Mouse (Mus musculus) limb, embryonic 13.5 days (tissue): ENCODE data around the gene Gpx2. TPM values are rescaled to one million over a fixed set of nuclear protein-coding genes. Genes with fewer than 3 reads are reported as not detected.
A peak's percentile ranks its signal among the peaks of the same experiment; 100 is the strongest.

Source experiments
- ATAC-seq: fragments of 200-750 bp; cut with Nextera tagmentation; 2 replicates; pipeline ENCODE4 v1.8.0; 2017; ENCODE audit warnings: low read depth, moderate number of reproducible peaks, moderate TSS enrichment; ENCODE audit not compliant: low FRiP score
- H3K27ac ChIP-seq: fragments of 300-500 bp; sonication (generic); 2 replicates; pipeline ENCODE4 v1.5.1; 2015; ENCODE audit warnings: inconsistent platforms, mild to moderate bottlenecking, moderate library complexity
- H3K27me3 ChIP-seq: fragments of 300-500 bp; sonication (generic); 2 replicates; pipeline ENCODE4 v1.6.1; 2015; ENCODE audit warnings: mild to moderate bottlenecking, inconsistent platforms
- H3K36me3 ChIP-seq: fragments of 300-500 bp; sonication (generic); 2 replicates; pipeline ENCODE4 v1.6.1; 2015; ENCODE audit warnings: inconsistent platforms, mild to moderate bottlenecking, moderate library complexity
- H3K4me1 ChIP-seq: fragments of 300-500 bp; sonication (generic); 2 replicates; pipeline ENCODE4 v1.6.1; 2015; ENCODE audit warnings: inconsistent platforms
- H3K4me2 ChIP-seq: fragments of 300-500 bp; sonication (generic); replicated peaks from 2 replicates; pipeline ENCODE4 v1.6.1; 2015; ENCODE audit warnings: inconsistent platforms, mild to moderate bottlenecking, moderate library complexity
- H3K4me3 ChIP-seq: fragments of 300-500 bp; sonication (generic); 2 replicates; pipeline ENCODE4 v1.5.1; 2015; ENCODE audit warnings: moderate library complexity, mild to moderate bottlenecking, inconsistent platforms
- H3K9ac ChIP-seq: fragments of 300-500 bp; sonication (generic); 2 replicates; pipeline ENCODE4 v1.6.1; 2015; ENCODE audit warnings: mild to moderate bottlenecking, inconsistent platforms
- H3K9me3 ChIP-seq: fragments of 300-500 bp; sonication (generic); 2 replicates; pipeline ENCODE4 v1.6.1; 2016; ENCODE audit warnings: inconsistent platforms
- WGBS: fragments of 180-500 bp; shearing (Covaris S2); methylation state at CpG from one replicate; pipeline ENCODE4 v1.1.7; 2015; 5-methylcytosine and 5-hydroxymethylcytosine counted together
- polyA plus RNA-seq: library from polyadenylated mRNA; unstranded; fragments of >200 nt; fragmentation: Nextera tagmentation; extraction: Ambion mirVana; gene quantifications from 2 replicates; pipeline ENCODE4 v1.2.1, GENCODE M21; 2015

Gpx2 gene
- 0.31 TPM in 1 of 2 replicates, not detected in the other for polyA plus RNA-seq

DNA sequence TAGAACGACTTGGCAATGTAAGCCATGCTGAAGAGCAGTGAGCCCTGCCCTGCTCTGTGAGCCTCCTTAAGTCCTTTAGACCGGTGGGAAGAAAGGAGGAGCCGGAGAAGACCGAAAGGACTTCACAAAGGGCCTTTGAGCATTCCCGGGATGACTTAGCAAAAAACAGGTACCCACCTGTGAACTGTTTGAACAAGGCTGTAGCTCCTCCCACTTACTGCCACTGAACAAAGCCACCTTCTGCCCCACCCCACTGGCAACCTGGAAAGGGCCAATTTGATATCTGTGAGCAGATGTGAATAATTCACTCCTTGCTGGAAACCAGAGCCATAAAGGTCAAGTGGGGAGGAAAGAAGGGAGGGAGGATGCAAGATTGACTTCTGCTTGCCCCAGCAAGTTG is at the start of gene Gpx2:
TSS of gene Gpx2 (minus strand) at position 205 of the 400 bp plus-strand sequence.
- H3K4me1 ChIP-seq: peaks cover 7% of the 10 kb centered on the region; the same call in 1 of the 2 replicates
- no peak within 1 kb of the TSS for H3K4me2 ChIP-seq
- H3K4me3 ChIP-seq: no peak within 1 kb of the TSS
- H3K36me3 ChIP-seq: 0 out of 2 replicates have a peak, but pooled peaks cover 3% of the 10 kb centered on the region
- H3K27ac ChIP-seq: no peak within 1 kb of the TSS
- WGBS: 81% methylated on average over 5 of the region's 5 CpGs
- H3K27me3 ChIP-seq: no peaks in the 10 kb centered on the region
- H3K9me3 ChIP-seq: no peaks in the 10 kb centered on the region
- no peak within 1 kb of the TSS for H3K9ac ChIP-seq
- ATAC-seq: no peak

DNA sequence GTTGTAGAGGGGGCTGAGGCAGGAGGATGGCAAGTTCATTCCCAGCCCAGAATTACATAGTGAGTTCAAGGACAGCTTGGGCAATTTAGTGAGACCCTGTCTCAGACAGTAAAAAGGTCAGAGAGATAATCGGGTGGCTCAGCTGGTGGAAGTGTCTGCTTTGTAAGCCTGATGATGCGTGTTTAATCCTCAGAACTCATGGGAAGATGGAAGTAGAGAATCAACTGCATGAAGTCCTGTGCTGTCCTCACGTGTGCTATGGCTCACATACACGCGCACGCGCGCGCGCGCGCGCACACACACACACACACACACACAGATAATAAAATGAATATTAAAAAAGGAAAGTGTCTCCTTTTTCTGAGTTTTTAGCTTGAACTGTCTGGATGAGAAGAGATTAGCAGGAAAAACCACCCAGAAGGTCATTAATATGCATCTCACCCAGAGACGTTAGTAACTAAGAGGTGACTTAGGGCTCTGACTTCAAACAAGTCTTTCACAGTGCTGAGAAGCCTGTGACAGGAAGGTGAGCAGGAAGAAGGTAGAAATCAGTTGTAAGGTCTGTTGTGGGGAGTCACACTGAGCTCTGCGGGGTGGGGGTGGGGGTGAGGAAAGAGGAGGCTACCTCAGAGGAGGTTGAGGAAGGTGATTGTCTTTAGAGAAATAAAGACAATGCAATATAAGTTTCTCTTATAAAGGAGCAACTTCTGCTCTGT is 49.1 kb upstream of the Gpx2 start:
- Histone ChIP-seq H3K4me1 (no peaks in the 10 kb centered on the region), H3K9me3 (no peaks in the 10 kb centered on the region), H3K9ac (no peak overlapping the region), H3K27ac (no peak overlapping the region), H3K4me2 (no peak overlapping the region), H3K27me3 (no peaks in the 10 kb centered on the region), H3K4me3 (no peak overlapping the region), H3K36me3 (peaks cover 6% of the 10 kb centered on the region; the same call in 1 of the 2 replicates)
- ATAC-seq: no peak
- 89% methylated on average over 15 of the region's 15 CpGs for WGBS

DNA sequence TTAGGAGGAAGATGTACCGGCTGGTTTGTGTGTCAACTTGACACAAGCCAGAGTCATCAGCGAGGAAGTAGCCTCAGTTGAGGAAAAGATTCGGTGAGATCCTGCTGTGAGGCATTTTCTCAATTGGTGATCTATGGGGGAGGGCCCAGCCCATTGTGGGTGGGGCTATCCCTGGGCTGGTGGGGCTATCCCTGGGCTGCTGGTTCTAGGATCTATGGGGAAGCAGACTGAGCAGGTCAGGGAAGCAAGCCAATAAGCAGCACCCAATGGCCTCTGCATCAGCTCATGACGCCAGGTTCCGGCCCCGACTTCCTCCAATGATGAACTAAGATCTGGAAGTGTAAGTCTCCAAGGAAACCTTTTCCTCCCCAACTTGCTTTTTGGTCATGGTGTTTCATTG is 44.7 kb upstream of the Gpx2 start:
- Histone ChIP-seq H3K4me2 (no peak overlapping the region), H3K4me1 (peaks cover 12% of the 10 kb centered on the region), H3K4me3 (no peak overlapping the region), H3K27me3 (no peaks in the 10 kb centered on the region), H3K9me3 (no peaks in the 10 kb centered on the region), H3K27ac (no peak overlapping the region), H3K9ac (no peak overlapping the region), H3K36me3 (peaks cover 6% of the 10 kb centered on the region; the same call in 1 of the 2 replicates)
- WGBS: 72% methylated on average over 6 of the region's 6 CpGs
- ATAC-seq: no peak

DNA sequence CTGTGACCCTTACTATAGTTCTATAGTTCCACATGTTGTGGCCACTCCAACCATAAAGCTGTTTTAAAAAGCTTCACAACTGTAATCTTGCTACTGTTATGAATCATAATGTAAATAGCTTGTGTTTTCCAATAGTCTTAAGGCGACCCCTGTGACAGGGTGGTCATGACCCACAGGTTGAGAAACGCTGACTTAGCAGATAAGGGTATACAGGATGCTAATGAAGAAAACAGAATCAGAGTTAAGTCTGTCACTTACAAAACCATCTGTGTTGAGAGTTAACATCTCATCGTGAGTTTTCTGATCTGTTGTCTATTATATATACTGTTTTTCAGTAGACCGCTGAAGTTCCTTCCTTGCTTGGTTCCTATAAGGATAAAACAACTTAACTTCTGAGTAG is 43.9 kb upstream of the Gpx2 start:
- ATAC-seq: no peak
- 91% methylated on average over 4 of the region's 4 CpGs for WGBS
- Histone ChIP-seq H3K27me3 (no peaks in the 10 kb centered on the region), H3K9me3 (no peaks in the 10 kb centered on the region), H3K27ac (no peak overlapping the region), H3K4me3 (no peak overlapping the region), H3K4me1 (peaks cover 12% of the 10 kb centered on the region), H3K36me3 (peaks cover 6% of the 10 kb centered on the region; the same call in 1 of the 2 replicates), H3K4me2 (no peak overlapping the region), H3K9ac (no peak overlapping the region)

GRCm38 (mm10) chr12:76837844-76838650 is 42.7 kb upstream of the Gpx2 start:
- WGBS: 12% methylated on average over 21 of the region's 21 CpGs
- Histone ChIP-seq H3K9me3 (no peaks in the 10 kb centered on the region), H3K27me3 (no peaks in the 10 kb centered on the region), H3K9ac (peak overlapping the region; percentile 82), H3K4me1 (peaks cover 12% of the 10 kb centered on the region), H3K4me2 (peak overlapping the region; percentile 76), H3K4me3 (peak overlapping the region; percentile 72), H3K27ac (peak overlapping the region; percentile 72; the same call in 1 of the 2 replicates), H3K36me3 (peaks cover 6% of the 10 kb centered on the region; the same call in 1 of the 2 replicates)
- no peak for ATAC-seq

DNA sequence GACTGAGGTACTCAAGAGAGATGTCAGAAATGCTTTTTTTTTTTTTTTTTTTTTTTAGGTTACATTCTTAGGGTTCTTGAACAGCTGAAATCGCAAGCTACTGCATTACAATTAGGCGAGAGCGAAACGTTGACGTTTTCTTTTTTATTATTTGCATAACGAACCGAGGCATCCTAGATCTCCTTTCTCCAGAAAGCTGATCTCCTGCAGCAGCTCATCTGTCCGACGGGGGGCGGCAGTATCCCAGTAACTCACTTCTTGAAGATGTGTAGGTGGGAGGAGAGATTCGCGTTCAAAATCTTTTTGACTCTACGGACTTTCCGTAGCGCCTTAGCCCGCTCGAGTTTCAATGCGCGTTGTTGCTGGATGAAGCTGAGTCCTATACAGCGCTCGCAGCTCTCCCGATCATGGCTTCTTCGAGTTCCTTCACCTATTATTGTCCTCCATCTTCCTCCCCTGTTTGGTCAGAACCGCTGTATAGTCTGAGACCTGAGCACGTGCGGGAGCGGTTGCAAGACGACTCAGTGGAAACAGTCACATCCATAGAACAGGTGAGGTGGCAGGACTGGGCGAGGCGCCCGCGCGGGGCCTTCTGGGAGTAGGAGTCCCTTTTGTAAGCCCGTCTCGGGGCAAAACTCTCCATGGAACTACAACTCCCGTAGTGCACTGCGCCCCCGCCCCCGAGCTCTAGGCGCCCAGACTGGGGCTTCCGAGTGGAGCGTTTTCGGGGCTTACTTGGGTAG is 41.9 kb upstream of the Gpx2 start:
- Histone ChIP-seq H3K4me1 (peaks cover 12% of the 10 kb centered on the region), H3K27me3 (no peaks in the 10 kb centered on the region), H3K4me3 (peak overlapping the region; percentile 72), H3K27ac (peak overlapping the region; percentile 72), H3K9me3 (no peaks in the 10 kb centered on the region), H3K36me3 (0 out of 2 replicates have a peak, but pooled peaks cover 2% of the 10 kb centered on the region), H3K9ac (peak overlapping the region; percentile 82), H3K4me2 (peak overlapping the region; percentile 76)
- under 1% methylated on average over 43 of the region's 43 CpGs for WGBS
- ATAC-seq: peak; percentile 98

GRCm38 (mm10) chr12:76832704-76833103 is 37.4 kb upstream of the Gpx2 start:
- ATAC-seq: no peak
- WGBS: 3% methylated on average over 3 of the region's 3 CpGs
- no peak overlapping the region for H3K4me2 ChIP-seq
- H3K9ac ChIP-seq: no peak overlapping the region
- no peak overlapping the region for H3K4me3 ChIP-seq
- H3K4me1 ChIP-seq: no peaks in the 10 kb centered on the region
- no peaks in the 10 kb centered on the region for H3K27me3 ChIP-seq
- H3K9me3 ChIP-seq: no peaks in the 10 kb centered on the region
- no peak overlapping the region for H3K27ac ChIP-seq
- H3K36me3 ChIP-seq: no peaks in the 10 kb centered on the region

DNA sequence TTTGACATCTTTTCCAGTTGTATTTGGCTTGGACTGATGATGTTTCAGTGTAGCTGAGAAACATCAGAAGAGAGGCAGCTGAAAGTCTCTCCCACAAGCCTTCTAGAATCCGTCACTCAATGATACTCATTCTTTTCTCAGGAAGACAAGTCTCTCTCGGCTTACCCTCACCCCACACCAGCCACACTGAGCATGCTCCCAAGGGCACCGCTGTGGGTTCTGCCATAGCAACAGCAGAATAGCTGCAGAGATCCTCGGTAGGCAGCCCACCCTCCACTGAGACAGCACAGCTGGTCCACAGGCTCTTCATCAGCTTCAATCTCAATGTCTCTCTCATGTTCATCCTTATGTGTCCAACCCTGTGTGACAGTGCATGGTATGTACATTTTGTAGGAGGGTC is 29.9 kb upstream of the Gpx2 start:
- H3K27ac ChIP-seq: no peak overlapping the region
- no peaks in the 10 kb centered on the region for H3K9me3 ChIP-seq
- no peak overlapping the region for H3K4me2 ChIP-seq
- H3K9ac ChIP-seq: no peak overlapping the region
- peaks cover 22% of the 10 kb centered on the region for H3K4me1 ChIP-seq
- no peak for ATAC-seq
- no peaks in the 10 kb centered on the region for H3K36me3 ChIP-seq
- 74% methylated on average over 4 of the region's 4 CpGs for WGBS
- H3K4me3 ChIP-seq: no peak overlapping the region
- peaks cover 42% of the 10 kb centered on the region for H3K27me3 ChIP-seq

- under 1% methylated on average over 15 of the region's 17 CpGs for WGBS
- peak within 1 kb of the TSS; percentile 75 for H3K4me3 ChIP-seq
- no peaks in the 10 kb centered on the region for H3K36me3 ChIP-seq
- H3K9me3 ChIP-seq: no peaks in the 10 kb centered on the region
- no peak within 1 kb of the TSS for H3K27ac ChIP-seq
- peak within 1 kb of the TSS; percentile 88 for H3K4me2 ChIP-seq
- peaks cover 49% of the 10 kb centered on the region for H3K27me3 ChIP-seq
- H3K9ac ChIP-seq: peak within 1 kb of the TSS; percentile 85
- ATAC-seq: no peak; the same call in 1 of the 2 replicates
- peaks cover 43% of the 10 kb centered on the region for H3K4me1 ChIP-seq
Measured at GRCm38 (mm10) chr12:76822651-76823041, 27.3 kb upstream of the Gpx2 start, which contains the start of gene Rab15. Gene Rab15, minus strand, starts transcription at chr12:76822908.

DNA sequence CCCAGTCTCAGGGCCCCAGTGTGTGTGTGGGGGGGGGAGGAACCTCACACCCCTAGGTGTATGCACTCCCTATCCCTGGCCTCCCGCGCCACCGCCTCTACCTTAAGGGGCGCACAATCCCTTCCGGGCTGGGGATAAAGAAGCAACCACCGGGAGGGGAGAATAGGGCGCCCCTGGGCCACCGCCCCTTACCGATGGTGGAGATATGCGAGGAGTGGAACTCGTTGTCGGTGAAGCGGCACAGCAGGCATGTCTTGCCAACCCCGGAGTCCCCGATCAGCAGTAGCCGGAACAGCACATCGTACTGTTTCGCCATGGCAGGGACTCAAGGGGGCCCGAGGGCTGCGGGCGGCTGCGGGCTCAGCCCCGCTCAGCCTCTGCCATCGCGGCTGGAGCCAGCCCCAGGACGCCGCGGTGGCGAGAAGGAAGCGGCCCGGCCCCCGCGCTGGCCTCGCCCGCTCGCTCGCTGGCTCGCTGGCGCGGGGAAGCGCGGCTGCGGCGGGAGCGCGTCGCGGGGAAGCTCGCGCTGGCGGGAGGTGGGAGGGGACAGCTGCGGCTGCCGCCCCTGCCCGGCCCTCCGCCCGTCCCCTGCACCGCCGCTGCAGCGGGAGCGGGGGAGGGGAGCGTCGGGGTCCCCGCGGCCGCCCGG is 26.8 kb upstream of the Gpx2 start:
- H3K27me3 ChIP-seq: peaks cover 49% of the 10 kb centered on the region
- peak; percentile 55 for ATAC-seq
- peak overlapping the region; percentile 88 for H3K4me2 ChIP-seq
- H3K4me3 ChIP-seq: peak overlapping the region; percentile 75
- H3K4me1 ChIP-seq: peaks cover 47% of the 10 kb centered on the region
- peak overlapping the region; percentile 85 for H3K9ac ChIP-seq
- no peaks in the 10 kb centered on the region for H3K9me3 ChIP-seq
- no peak overlapping the region for H3K27ac ChIP-seq
- H3K36me3 ChIP-seq: no peaks in the 10 kb centered on the region
- under 1% methylated on average over 44 of the region's 66 CpGs for WGBS

DNA sequence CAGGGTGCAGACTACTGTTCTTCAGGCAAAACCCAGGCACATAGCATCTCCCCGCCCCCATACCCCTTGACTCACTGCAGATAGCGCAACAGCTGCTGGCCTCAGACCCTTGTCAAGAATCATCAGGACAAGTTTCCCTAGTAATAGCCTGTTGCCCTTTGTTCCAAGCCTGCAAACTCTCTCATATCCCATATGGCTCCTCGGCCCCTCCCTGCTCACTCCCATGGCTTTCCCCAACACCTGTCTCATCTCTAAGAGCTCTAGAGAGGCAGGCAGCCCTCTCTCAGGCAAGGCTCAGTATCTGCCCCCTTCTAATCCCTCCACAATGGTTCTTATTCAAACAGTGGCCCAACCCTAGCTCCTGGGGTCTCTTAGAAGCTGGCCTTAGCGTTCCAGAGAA is 25.3 kb upstream of the Gpx2 start:
- Histone ChIP-seq H3K27me3 (peaks cover 45% of the 10 kb centered on the region), H3K4me3 (no peak overlapping the region), H3K27ac (no peak overlapping the region), H3K36me3 (no peaks in the 10 kb centered on the region), H3K9me3 (no peaks in the 10 kb centered on the region), H3K4me2 (peak overlapping the region; percentile 88), H3K9ac (no peak overlapping the region), H3K4me1 (peaks cover 58% of the 10 kb centered on the region)
- no peak; the same call in 1 of the 2 replicates for ATAC-seq
- WGBS: 44% methylated on average over 4 of the region's 4 CpGs
